Mouse (Mus musculus) embryonic fibroblast, embryonic 13.5 days (primary cell): ENCODE results near the gene Clec2l.

Experiments
- CTCF ChIP-seq: IDR thresholded peaks from 2 replicates; pipeline ENCODE4 v1.5.1; 2011; ENCODE audit warnings: mild to moderate bottlenecking, control low read depth, low read length, moderate library complexity, borderline replicate concordance; ENCODE audit not compliant: insufficient read depth
- POLR2A ChIP-seq: IDR thresholded peaks from 2 replicates; pipeline ENCODE4 v1.6.1; 2011; ENCODE audit warnings: low read depth, mild to moderate bottlenecking, control low read depth, low read length, moderate library complexity

DNA sequence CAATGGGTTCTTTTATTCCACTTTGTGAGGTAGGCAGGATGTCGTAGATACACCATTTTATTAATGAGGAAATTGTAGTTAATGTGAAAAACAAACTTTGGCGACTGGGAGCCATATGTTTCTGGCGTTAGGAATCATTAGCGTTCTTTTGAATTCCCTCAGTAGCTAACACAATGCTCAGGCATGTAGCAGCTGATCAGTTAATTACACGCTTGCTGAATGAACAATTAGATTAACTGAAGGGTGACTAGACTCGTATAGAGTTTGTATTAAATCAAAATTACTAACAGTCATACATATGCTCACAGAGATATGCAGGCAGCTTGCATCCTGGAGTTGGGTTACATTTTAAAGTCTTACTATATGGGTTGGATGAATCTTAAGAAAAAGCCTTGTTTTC is 56.4 kb downstream of the Clec2l start:
- TF ChIP-seq POLR2A = no peak
- TF ChIP-seq CTCF = no peak
